In the genomic region with DNA sequence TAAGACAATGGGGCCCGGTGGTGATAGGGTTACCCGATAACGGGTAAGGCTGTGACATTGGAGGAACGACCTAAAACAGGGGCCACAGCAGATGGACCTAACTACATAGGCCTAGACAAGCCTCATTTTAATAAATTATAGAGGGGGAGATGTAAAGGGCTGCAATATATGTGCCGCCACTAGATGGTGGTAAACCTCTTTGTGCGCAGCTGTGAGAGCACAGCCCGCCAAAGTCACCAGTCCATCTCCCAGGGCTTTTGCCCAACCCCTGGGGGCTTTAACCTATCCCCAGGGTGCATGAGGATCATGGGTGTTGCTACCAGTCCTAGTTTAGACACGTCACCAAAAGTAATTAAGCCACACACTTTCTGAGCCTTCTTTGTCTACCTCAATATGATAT, we compare ENCODE assay signal across 10 mouse cellular contexts. TPM values are rescaled to one million over a fixed set of nuclear protein-coding genes. Genes with fewer than 3 reads are reported as not detected.
DNase-seq lines count a peak whose midpoint lies in the region; ATAC-seq and TF ChIP-seq lines count a peak whose summit lies in the region.
"Not testable (repeated sequence)": the region's sequence is repeated elsewhere in the genome, so short reads cannot be mapped to it uniquely, and the experiment has no call there.
"Had no signal": no experiment of that assay in that cellular context is flagged by ENCODE, and none has a peak within 500 bp of the region (broad histone marks: within the 10 kb centered on the region; RNA-seq: fewer than 3 reads in every experiment).

No protein-coding gene starts in this region.

- TF ChIP-seq CTCF in kidney, adult 2 months (conservative IDR thresholded peaks at IDR 0.05; ENCODE audit: insufficient read depth, insufficient read length, low read depth, low read length) = peak; percentile 37; the same call in 1 of the 2 replicates

- H3K27ac ChIP-seq in kidney, adult 2 months (ENCODE audit: insufficient read depth, low read depth, low read length) = not testable (repeated sequence)

- ATAC-seq in granulocyte monocyte progenitor cell, adult 5-6 weeks (replicated peaks; ENCODE audit: poor library complexity, severe bottlenecking) = peak; percentile 71; the same call in 1 of the 2 replicates

- H3K36me3 ChIP-seq in kidney, adult 2 months (ENCODE audit: control insufficient read depth, insufficient read depth, low read length) = not testable (repeated sequence)

- intact Hi-C loops in left cerebral cortex, postnatal 10 days (cut with DNase I) = not testable (repeated sequence)

- not testable (repeated sequence) for H3K27me3 ChIP-seq in kidney, adult 2 months (replicated peaks; ENCODE audit: control insufficient read depth, insufficient read depth, low read length)

- H3K4me3 ChIP-seq in kidney, adult 2 months (ENCODE audit: insufficient read depth, low read depth, low read length) = not testable (repeated sequence)

- peak; percentile 70 for DNase-seq in ZHBTc4 (ENCODE audit: low read depth, low spot score)
- DNase-seq in embryo, embryonic 11 days = peak; percentile 63
- DNase-seq in kidney, adult 2 months = peak; percentile 11
- peak; percentile 3 to 26 for DNase-seq in left cerebral cortex, postnatal 10 days (ENCODE audit: extremely low spot score in 1 of 2, low spot score in 2 of 2)
- peak; percentile 55 for DNase-seq in lung, postnatal 36 days
- DNase-seq in right cerebral cortex, postnatal 25 days = peak; percentile 6

- WGBS in kidney, adult 2 months = 17% methylated on average over 8 of the region's 8 CpGs

- TF ChIP-seq POLR2A in kidney, adult 2 months (IDR thresholded peaks at IDR 0.05; ENCODE audit: low read depth, low read length) = not testable (repeated sequence)

- not testable (repeated sequence) for H3K4me1 ChIP-seq in kidney, adult 2 months (ENCODE audit: control insufficient read depth, insufficient read depth, low read length)

RNA-seq across cellular contexts. Expression of gene Gm8113, which starts 7.8 kb away (rescaled TPM):
- total RNA-seq in granulocyte monocyte progenitor cell, adult 5-6 weeks (2014; fragmentation: Nextera tagmentation) = 8.1 and 11.5 TPM in 2 replicates
- total RNA-seq in granulocyte monocyte progenitor cell, adult 5-6 weeks (2017) = 3.2 and 5.9 TPM in 2 replicates
- polyA plus RNA-seq in kidney, adult 2 months (2012; rRNA removed) = 0.30 and 0.33 TPM in 2 replicates
- under 1 TPM; 0.22 to 0.45 TPM for total RNA-seq in left cerebral cortex, postnatal 10 days (2021)

RNA-seq across cellular contexts. Expression of gene Ear10, which starts 9.6 kb away (rescaled TPM):
- not detected in 2 replicates for total RNA-seq in granulocyte monocyte progenitor cell, adult 5-6 weeks (2014; fragmentation: Nextera tagmentation)
- total RNA-seq in granulocyte monocyte progenitor cell, adult 5-6 weeks (2017) = not detected in 2 replicates
- polyA plus RNA-seq in kidney, adult 2 months (2012; rRNA removed) = not detected in 2 replicates
- not detected for total RNA-seq in left cerebral cortex, postnatal 10 days (2021)
- polyA plus RNA-seq: heart, embryonic 16.5 days; limb, embryonic 13.5 days; myocyte had no signal

RNA-seq across cellular contexts. Expression of gene Ang5, which starts 23.9 kb away (rescaled TPM):
- total RNA-seq in granulocyte monocyte progenitor cell, adult 5-6 weeks (2014; fragmentation: Nextera tagmentation) = not detected in 2 replicates
- not detected in 2 replicates for total RNA-seq in granulocyte monocyte progenitor cell, adult 5-6 weeks (2017)
- not detected in 2 replicates for polyA plus RNA-seq in kidney, adult 2 months (2012; rRNA removed)
- not detected for total RNA-seq in left cerebral cortex, postnatal 10 days (2021)
- polyA plus RNA-seq: heart, embryonic 16.5 days; limb, embryonic 13.5 days; myocyte had no signal

RNA-seq across cellular contexts. Expression of gene Ear1, which starts 57.7 kb away (rescaled TPM):
- total RNA-seq in granulocyte monocyte progenitor cell, adult 5-6 weeks (2014; fragmentation: Nextera tagmentation) = not detected in 2 replicates
- total RNA-seq in granulocyte monocyte progenitor cell, adult 5-6 weeks (2017) = 3.2 and 4.2 TPM in 2 replicates
- polyA plus RNA-seq in kidney, adult 2 months (2012; rRNA removed) = not detected in 2 replicates
- total RNA-seq in left cerebral cortex, postnatal 10 days (2021) = not detected
- polyA plus RNA-seq: myocyte had no signal

Comparison
In these comparisons a context has a peak if more than half of its experiments do, and no peak if none do; other contexts are left out.
1. DNase-seq: peak in every context shown above with its lines; median percentile 70 in ZHBTc4; 63 in embryo, embryonic 11 days; 55 in lung, postnatal 36 days; 14 in left cerebral cortex, postnatal 10 days; 11 in kidney, adult 2 months; 6 in right cerebral cortex, postnatal 25 days.